Mouse (Mus musculus) stomach, embryonic 14.5 days (tissue): Measurements from ENCODE around the gene Pcsk5. TPM values are rescaled to one million over a fixed set of nuclear protein-coding genes. Genes with fewer than 3 reads are reported as not detected.

Experiments used
- ATAC-seq: fragments of 200-750 bp; cut with Nextera tagmentation; 2 replicates; pipeline ENCODE4 v1.8.0; 2017; ENCODE audit warnings: low read depth, moderate TSS enrichment; ENCODE audit not compliant: insufficient number of reproducible peaks, insufficient read depth, low FRiP score
- H3K27ac ChIP-seq: fragments of 300-500 bp; sonication (generic); 2 replicates; pipeline ENCODE4 v1.5.1; 2014; ENCODE audit warnings: mild to moderate bottlenecking, low read length, moderate library complexity, mixed read lengths
- H3K27me3 ChIP-seq: fragments of 300-500 bp; sonication (generic); 2 replicates; pipeline ENCODE4 v1.6.1; 2014; ENCODE audit warnings: low read length, control low read depth, mixed read lengths; ENCODE audit not compliant: control insufficient read depth, insufficient read depth
- H3K36me3 ChIP-seq: fragments of 300-500 bp; sonication (generic); 2 replicates; pipeline ENCODE4 v1.6.1; 2014; ENCODE audit warnings: mild to moderate bottlenecking, control low read depth, low read length, moderate library complexity, mixed read lengths; ENCODE audit not compliant: control insufficient read depth, insufficient read depth
- H3K4me1 ChIP-seq: fragments of 300-500 bp; sonication (generic); 2 replicates; pipeline ENCODE4 v1.6.1; 2014; ENCODE audit warnings: low read length, control low read depth, mixed read lengths; ENCODE audit not compliant: control insufficient read depth, insufficient read depth
- H3K4me2 ChIP-seq: fragments of 300-500 bp; sonication (generic); replicated peaks from 2 replicates; pipeline ENCODE4 v1.6.1; 2014; ENCODE audit warnings: low read depth, low read length, control low read depth
- H3K4me3 ChIP-seq: fragments of 300-500 bp; sonication (generic); 2 replicates; pipeline ENCODE4 v1.5.1; 2014; ENCODE audit warnings: low read depth, low read length, control low read depth
- H3K9ac ChIP-seq: fragments of 300-500 bp; sonication (generic); replicated peaks from 2 replicates; pipeline ENCODE4 v1.6.1; 2014; ENCODE audit warnings: low read depth, mild to moderate bottlenecking, control low read depth, low read length, moderate library complexity, mixed read lengths
- H3K9me3 ChIP-seq: fragments of 300-500 bp; sonication (generic); 2 replicates; pipeline ENCODE4 v1.6.1; 2016; ENCODE audit warnings: low read depth, low read length, control low read depth; ENCODE audit not compliant: control insufficient read depth
- WGBS: fragments of 180-500 bp; shearing (Covaris S2); extraction: QIAGEN DNeasy Blood & Tissue Kit; methylation state at CpG from one replicate; pipeline ENCODE4 v1.1.7; 2014; 5-methylcytosine and 5-hydroxymethylcytosine counted together
- polyA plus RNA-seq: library from polyadenylated mRNA; unstranded; fragments of >200 nt; fragmentation: Nextera tagmentation; extraction: Ambion mirVana; gene quantifications from 2 replicates; pipeline ENCODE4 v1.2.1, GENCODE M21; 2014

Gene Pcsk5
- polyA plus RNA-seq, 1 experiment from 2014 or later: 17.9 TPM

GRCm38 (mm10) chr19:17775943-17776342 is 61.5 kb downstream of the Pcsk5 start:
- WGBS: 41% methylated on average over 2 of the region's 2 CpGs
- Histone ChIP-seq H3K4me3 (no peak overlapping the region), H3K27ac (no peak overlapping the region), H3K9me3 (no peaks in the 10 kb centered on the region), H3K36me3 (no peaks in the 10 kb centered on the region), H3K4me1 (0 out of 2 replicates have a peak, but pooled peaks cover 3% of the 10 kb centered on the region), H3K9ac (no peak overlapping the region), H3K27me3 (no peaks in the 10 kb centered on the region), H3K4me2 (no peak overlapping the region)
- no peak for ATAC-seq

- H3K27ac ChIP-seq: no peak overlapping the region
- no peaks in the 10 kb centered on the region for H3K9me3 ChIP-seq
- 0 out of 2 replicates have a peak, but pooled peaks cover 3% of the 10 kb centered on the region for H3K4me1 ChIP-seq
- H3K36me3 ChIP-seq: no peaks in the 10 kb centered on the region
- no peaks in the 10 kb centered on the region for H3K27me3 ChIP-seq
- ATAC-seq: no peak
- no peak overlapping the region for H3K4me3 ChIP-seq
- no peak overlapping the region for H3K9ac ChIP-seq
- no peak overlapping the region for H3K4me2 ChIP-seq
- WGBS: 26% methylated on average over 2 of the region's 2 CpGs
Observed at GRCm38 (mm10) chr19:17775097-17775496, 62.3 kb downstream of the Pcsk5 start.

- Histone ChIP-seq H3K9ac (no peak overlapping the region), H3K36me3 (no peaks in the 10 kb centered on the region), H3K4me3 (no peak overlapping the region), H3K4me1 (0 out of 2 replicates have a peak, but pooled peaks cover 3% of the 10 kb centered on the region), H3K9me3 (no peaks in the 10 kb centered on the region), H3K4me2 (no peak overlapping the region), H3K27me3 (no peaks in the 10 kb centered on the region), H3K27ac (no peak overlapping the region)
- 64% methylated on average over 1 of the region's 1 CpGs for WGBS
- ATAC-seq: no peak
Observed at GRCm38 (mm10) chr19:17774061-17774460, 63.4 kb downstream of the Pcsk5 start.

- Histone ChIP-seq H3K36me3 (no peaks in the 10 kb centered on the region), H3K4me1 (no peaks in the 10 kb centered on the region), H3K9me3 (no peaks in the 10 kb centered on the region), H3K9ac (no peak overlapping the region), H3K27ac (no peak overlapping the region), H3K27me3 (no peaks in the 10 kb centered on the region), H3K4me3 (no peak overlapping the region), H3K4me2 (no peak overlapping the region)
- WGBS: 82% methylated on average over 5 of the region's 5 CpGs
- no peak for ATAC-seq
Observed at GRCm38 (mm10) chr19:17769610-17770399, 67.6 kb downstream of the Pcsk5 start.

- Histone ChIP-seq H3K36me3 (no peaks in the 10 kb centered on the region), H3K27ac (no peak overlapping the region), H3K4me3 (no peak overlapping the region), H3K27me3 (no peaks in the 10 kb centered on the region), H3K9me3 (no peaks in the 10 kb centered on the region), H3K4me2 (no peak overlapping the region), H3K9ac (no peak overlapping the region), H3K4me1 (no peaks in the 10 kb centered on the region)
- no peak for ATAC-seq
- 89% methylated on average over 2 of the region's 2 CpGs for WGBS
Observed at GRCm38 (mm10) chr19:17765001-17765400, 72.4 kb downstream of the Pcsk5 start.

GRCm38 (mm10) chr19:17762740-17763139 is 74.7 kb downstream of the Pcsk5 start:
- no peak overlapping the region for H3K4me3 ChIP-seq

GRCm38 (mm10) chr19:17761678-17762077 is 75.8 kb downstream of the Pcsk5 start:
- whole genome bisulfite sequencing: 84% methylated on average over 5 of the region's 5 CpGs
- Histone ChIP-seq H3K9me3 (no peaks in the 10 kb centered on the region), H3K4me2 (no peak overlapping the region), H3K36me3 (no peaks in the 10 kb centered on the region), H3K4me3 (no peak overlapping the region), H3K9ac (no peak overlapping the region), H3K4me1 (no peaks in the 10 kb centered on the region), H3K27me3 (no peaks in the 10 kb centered on the region), H3K27ac (no peak overlapping the region)
- ATAC-seq: no peak

More at GRCm38 (mm10) chr19:17762740-17763139, 74.7 kb downstream of the Pcsk5 start:
- H3K27ac ChIP-seq: no peak overlapping the region
- no peak overlapping the region for H3K4me2 ChIP-seq
- ATAC-seq: no peak
- H3K9me3 ChIP-seq: no peaks in the 10 kb centered on the region
- H3K4me1 ChIP-seq: no peaks in the 10 kb centered on the region
- H3K36me3 ChIP-seq: no peaks in the 10 kb centered on the region
- H3K9ac ChIP-seq: no peak overlapping the region
- H3K27me3 ChIP-seq: no peaks in the 10 kb centered on the region

GRCm38 (mm10) chr19:17752841-17753240 is 84.6 kb downstream of the Pcsk5 start:
- Histone ChIP-seq H3K27me3 (no peaks in the 10 kb centered on the region), H3K27ac (no peak overlapping the region), H3K9ac (no peak overlapping the region), H3K4me1 (no peaks in the 10 kb centered on the region), H3K36me3 (no peaks in the 10 kb centered on the region; the same call in 1 of the 2 replicates), H3K4me3 (no peak overlapping the region), H3K9me3 (no peaks in the 10 kb centered on the region), H3K4me2 (no peak overlapping the region)
- no peak for ATAC-seq
- 45% methylated on average over 3 of the region's 3 CpGs for WGBS

GRCm38 (mm10) chr19:17748331-17748730 is 89.1 kb downstream of the Pcsk5 start:
- WGBS: 91% methylated on average over 3 of the region's 3 CpGs
- no peak overlapping the region for H3K4me2 ChIP-seq

More at GRCm38 (mm10) chr19:17748331-17748730, 89.1 kb downstream of the Pcsk5 start:
- no peak overlapping the region for H3K4me3 ChIP-seq
- no peaks in the 10 kb centered on the region for H3K9me3 ChIP-seq
- H3K36me3 ChIP-seq: no peaks in the 10 kb centered on the region; the same call in 1 of the 2 replicates
- ATAC-seq: no peak
- H3K27ac ChIP-seq: no peak overlapping the region
- H3K27me3 ChIP-seq: no peaks in the 10 kb centered on the region
- H3K4me1 ChIP-seq: no peaks in the 10 kb centered on the region
- H3K9ac ChIP-seq: no peak overlapping the region
